Mouse (Mus musculus): ENCODE data around the gene Lrrtm3. TPM values are rescaled to one million over a fixed set of nuclear protein-coding genes. Genes with fewer than 3 reads are reported as not detected.

The Lrrtm3 gene
- total RNA-seq (2021) (under 1 TPM; 0.08 to 0.14 TPM), polyA plus RNA-seq (2012; rRNA removed) (0.15 and 0.43 TPM in 2 replicates)
- long read RNA-seq, partial matches to known transcripts = 1 of 11 reads
- long read RNA-seq, other reads (novel, unspliced or antisense) = 10 of 11 reads

GRCm38 (mm10) chr10:64089680-64090460, at the start of gene Lrrtm3:
Lrrtm3 (minus strand) TSS chr10:64090277.
- intact Hi-C loops (cut with DNase I) = loop anchor here (5.0 kb wide), 1 partner anchor 508 kb away; no protein-coding TSS in a partner anchor
- no peaks in the 10 kb centered on the region for H3K4me1 ChIP-seq (ENCODE audit: control insufficient read depth, insufficient read depth, low read length)
- DNase-seq = peak; percentile 18 to 43
- peak; percentile 66 for TF ChIP-seq CTCF (IDR thresholded peaks at IDR 0.05)
- no peak for TF ChIP-seq EP300 (IDR thresholded peaks at IDR 0.05; ENCODE audit: insufficient read depth, low read depth, low read length)
- TF ChIP-seq POLR2A (IDR thresholded peaks at IDR 0.05; ENCODE audit: insufficient read depth, low read depth, low read length) = no peak
- no peaks in the 10 kb centered on the region; the same call in 1 of the 2 replicates for H3K27me3 ChIP-seq (ENCODE audit: control insufficient read depth, insufficient read depth, low read length)
- no peak within 1 kb of the TSS for H3K4me3 ChIP-seq
- H3K36me3 ChIP-seq (ENCODE audit: control insufficient read depth, insufficient read depth, low read length) = no peaks in the 10 kb centered on the region
- peak within 1 kb of the TSS; percentile 24; the same call in 1 of the 2 replicates for H3K9ac ChIP-seq (ENCODE audit: low read depth, low read length)
- no peak within 1 kb of the TSS for H3K27ac ChIP-seq
- no peaks in the 10 kb centered on the region for H3K79me2 ChIP-seq (replicated peaks; ENCODE audit: control insufficient read depth, insufficient read depth, low read length)
- WGBS = 13% methylated on average over 22 of the region's 22 CpGs

GRCm38 (mm10) chr10:64135481-64135880, 45.4 kb upstream of the Lrrtm3 start:
- Histone ChIP-seq H3K9ac (ENCODE audit: low read depth, low read length) (no peak overlapping the region), H3K27ac (no peak overlapping the region), H3K79me2 (replicated peaks; ENCODE audit: control insufficient read depth, insufficient read depth, low read length) (no peaks in the 10 kb centered on the region), H3K27me3 (ENCODE audit: control insufficient read depth, insufficient read depth, low read length) (no peaks in the 10 kb centered on the region), H3K36me3 (ENCODE audit: control insufficient read depth, insufficient read depth, low read length) (no peaks in the 10 kb centered on the region), H3K4me3 (no peak overlapping the region), H3K4me1 (ENCODE audit: control insufficient read depth, insufficient read depth, low read length) (no peaks in the 10 kb centered on the region)
- DNase-seq = no peak
- intact Hi-C loops (cut with DNase I) = no loop called here
- WGBS = 88% methylated on average over 7 of the region's 7 CpGs
- TF ChIP-seq EP300 (IDR thresholded peaks at IDR 0.05; ENCODE audit: insufficient read depth, low read depth, low read length) (no peak), CTCF (IDR thresholded peaks at IDR 0.05) (no peak), POLR2A (IDR thresholded peaks at IDR 0.05; ENCODE audit: insufficient read depth, low read depth, low read length) (no peak)

GRCm38 (mm10) chr10:64133461-64133860, 43.4 kb upstream of the Lrrtm3 start:
- Histone ChIP-seq H3K9ac (ENCODE audit: low read depth, low read length) (no peak overlapping the region), H3K4me1 (ENCODE audit: control insufficient read depth, insufficient read depth, low read length) (no peaks in the 10 kb centered on the region), H3K27ac (no peak overlapping the region), H3K36me3 (ENCODE audit: control insufficient read depth, insufficient read depth, low read length) (no peaks in the 10 kb centered on the region), H3K79me2 (replicated peaks; ENCODE audit: control insufficient read depth, insufficient read depth, low read length) (no peaks in the 10 kb centered on the region), H3K4me3 (no peak overlapping the region), H3K27me3 (ENCODE audit: control insufficient read depth, insufficient read depth, low read length) (no peaks in the 10 kb centered on the region)
- 73% methylated on average over 3 of the region's 3 CpGs for WGBS
- TF ChIP-seq CTCF (IDR thresholded peaks at IDR 0.05) (no peak), POLR2A (IDR thresholded peaks at IDR 0.05; ENCODE audit: insufficient read depth, low read depth, low read length) (no peak), EP300 (IDR thresholded peaks at IDR 0.05; ENCODE audit: insufficient read depth, low read depth, low read length) (no peak)
- intact Hi-C loops (cut with DNase I) = no loop called here
- DNase-seq = no peak

- H3K9ac ChIP-seq (ENCODE audit: low read depth, low read length) = no peak overlapping the region
- no peaks in the 10 kb centered on the region for H3K27me3 ChIP-seq (ENCODE audit: control insufficient read depth, insufficient read depth, low read length)
- no peaks in the 10 kb centered on the region for H3K4me1 ChIP-seq (ENCODE audit: control insufficient read depth, insufficient read depth, low read length)
- WGBS = 85% methylated on average over 15 of the region's 15 CpGs
- TF ChIP-seq POLR2A (IDR thresholded peaks at IDR 0.05; ENCODE audit: insufficient read depth, low read depth, low read length) (no peak), EP300 (IDR thresholded peaks at IDR 0.05; ENCODE audit: insufficient read depth, low read depth, low read length) (no peak), CTCF (IDR thresholded peaks at IDR 0.05) (no peak)
- no peaks in the 10 kb centered on the region for H3K36me3 ChIP-seq (ENCODE audit: control insufficient read depth, insufficient read depth, low read length)
- H3K79me2 ChIP-seq (replicated peaks; ENCODE audit: control insufficient read depth, insufficient read depth, low read length) = no peaks in the 10 kb centered on the region
- H3K4me3 ChIP-seq = no peak overlapping the region
- intact Hi-C loops (cut with DNase I) = no loop called here
- H3K27ac ChIP-seq = no peak overlapping the region
- no peak for DNase-seq
Observed at GRCm38 (mm10) chr10:64130397-64131150, 40.5 kb upstream of the Lrrtm3 start.

DNA sequence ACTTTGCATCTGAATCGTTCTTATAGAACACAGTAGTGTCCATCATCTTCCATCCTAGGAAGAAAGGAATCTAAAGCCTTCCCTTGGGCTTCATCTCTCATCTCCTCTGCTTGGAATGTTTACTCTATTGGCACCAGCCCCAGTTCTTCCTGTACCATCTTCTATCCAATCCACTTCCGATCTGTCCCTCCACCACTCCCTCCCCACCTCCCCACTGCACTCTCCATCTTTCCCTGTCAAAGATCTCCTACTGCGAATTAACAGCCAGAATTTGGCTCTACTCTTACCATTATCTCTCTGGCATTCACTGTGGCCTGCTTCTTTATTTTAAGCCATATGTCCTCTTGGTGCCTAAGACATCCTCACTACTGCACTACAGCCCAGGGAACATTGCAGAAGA, 28.8 kb upstream of the Lrrtm3 start:
- no peak overlapping the region for H3K27ac ChIP-seq
- no peak overlapping the region for H3K4me3 ChIP-seq
- no peaks in the 10 kb centered on the region for H3K36me3 ChIP-seq (ENCODE audit: control insufficient read depth, insufficient read depth, low read length)
- H3K27me3 ChIP-seq (ENCODE audit: control insufficient read depth, insufficient read depth, low read length) = no peaks in the 10 kb centered on the region
- WGBS = 52% methylated on average over 3 of the region's 3 CpGs
- DNase-seq = no peak
- no peak overlapping the region for H3K9ac ChIP-seq (ENCODE audit: low read depth, low read length)
- no peaks in the 10 kb centered on the region for H3K79me2 ChIP-seq (replicated peaks; ENCODE audit: control insufficient read depth, insufficient read depth, low read length)
- intact Hi-C loops (cut with DNase I) = no loop called here
- no peaks in the 10 kb centered on the region for H3K4me1 ChIP-seq (ENCODE audit: control insufficient read depth, insufficient read depth, low read length)
- TF ChIP-seq POLR2A (IDR thresholded peaks at IDR 0.05; ENCODE audit: insufficient read depth, low read depth, low read length) (no peak), EP300 (IDR thresholded peaks at IDR 0.05; ENCODE audit: insufficient read depth, low read depth, low read length) (no peak), CTCF (IDR thresholded peaks at IDR 0.05) (no peak)

Measured in heart, adult 2 months (tissue).